18 mouse cellular contexts compared by ENCODE assay signal in the genomic region with DNA sequence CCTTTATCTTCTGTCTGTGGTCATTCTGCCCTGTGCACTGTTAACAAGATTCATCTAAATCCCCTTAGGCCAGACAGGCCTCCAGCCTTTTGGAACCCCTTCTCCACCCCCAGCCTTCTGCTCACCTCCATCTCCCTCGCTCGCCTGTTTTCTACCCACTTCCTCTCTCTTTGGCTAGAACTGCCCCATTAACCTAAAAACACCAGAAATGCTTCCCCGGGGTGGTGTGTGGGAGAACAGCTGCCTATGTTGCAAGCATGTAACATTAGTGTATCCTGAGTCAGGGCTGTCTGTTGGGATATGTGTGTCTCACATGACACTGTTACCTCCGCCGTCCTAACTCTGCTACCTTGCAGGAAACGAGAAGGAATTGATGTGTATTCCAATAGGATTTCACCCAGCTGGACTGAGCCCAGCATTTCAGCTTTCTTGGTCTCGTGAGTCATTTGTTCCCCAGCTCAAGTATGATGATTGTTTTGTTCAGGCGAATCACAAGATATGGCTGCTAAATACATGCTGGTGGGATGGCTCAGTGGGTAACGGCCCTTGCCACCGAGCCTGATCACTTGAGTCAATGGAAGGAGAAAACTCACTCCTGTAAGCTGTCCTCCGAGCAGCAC. TPM values are rescaled to one million over a fixed set of nuclear protein-coding genes. Genes with fewer than 3 reads are reported as not detected.
DNase-seq lines count a peak whose midpoint lies in the region; ATAC-seq lines count a peak whose summit lies in the region.
"Had no signal": no experiment of that assay in that cellular context is flagged by ENCODE, and none has a peak within 500 bp of the region (broad histone marks: within the 10 kb centered on the region; RNA-seq: fewer than 3 reads in every experiment).

No protein-coding gene starts in this region.

- ATAC-seq in granulocyte monocyte progenitor cell, adult 5-6 weeks (replicated peaks; ENCODE audit: poor library complexity, severe bottlenecking), result peak; percentile 68
- ATAC-seq: forebrain, embryonic 15.5 days; midbrain, embryonic 13.5 days had no signal

- peak; percentile 5 to 8 for DNase-seq in frontal cortex, postnatal 36 days (ENCODE audit: low spot score in 2 of 2)
- no peak for DNase-seq in frontal cortex, postnatal 25 days (ENCODE audit: low spot score in 2 of 2)
- peak; percentile 9 to 27 for DNase-seq in right cerebral cortex, adult 2 months (ENCODE audit: low spot score in 2 of 2)
- no peak for DNase-seq in right cerebral cortex, postnatal 36 days (ENCODE audit: low spot score in 2 of 2)
- peak; percentile 62 to 79 for DNase-seq in thymus, postnatal 36 days
- DNase-seq in adrenal gland, postnatal 10 days, result no peak
- no peak for DNase-seq in adrenal gland, postnatal 4 days (ENCODE audit: low spot score in 2 of 2)
- DNase-seq: cerebellum, adult 9-10 months; lung, adult 2 months; lung, postnatal 4 days; spleen, adult 18-20 months had no signal

RNA-seq across cellular contexts. Expression of a gene that starts 1.7 kb away (rescaled TPM):
- total RNA-seq in granulocyte monocyte progenitor cell, adult 5-6 weeks (2014; fragmentation: Nextera tagmentation), result not detected in 2 replicates
- total RNA-seq in granulocyte monocyte progenitor cell, adult 5-6 weeks (2017), result not detected in 2 replicates
- under 1 TPM in 1 of 2 experiments, not detected in 1; 0.12 TPM for total RNA-seq in adrenal gland, postnatal 10 days (2021)
- under 1 TPM in 1 of 2 experiments, not detected in 1; 0.11 TPM for total RNA-seq in adrenal gland, postnatal 4 days (2021)

RNA-seq across cellular contexts. Expression of a gene that starts 31.9 kb away (rescaled TPM):
- total RNA-seq in granulocyte monocyte progenitor cell, adult 5-6 weeks (2014; fragmentation: Nextera tagmentation), result not detected in 2 replicates
- total RNA-seq in granulocyte monocyte progenitor cell, adult 5-6 weeks (2017), result not detected in 2 replicates
- total RNA-seq in adrenal gland, postnatal 10 days (2021), result not detected
- total RNA-seq in adrenal gland, postnatal 4 days (2021), result not detected
- total RNA-seq: adrenal gland, adult 18-20 months; gastrocnemius, postnatal 4 days; layer of hippocampus, adult 8-10 months had no signal

RNA-seq across cellular contexts. Expression of a gene that starts 49.3 kb away (rescaled TPM):
- total RNA-seq in granulocyte monocyte progenitor cell, adult 5-6 weeks (2014; fragmentation: Nextera tagmentation), result not detected in 2 replicates
- total RNA-seq in granulocyte monocyte progenitor cell, adult 5-6 weeks (2017), result not detected in 2 replicates
- total RNA-seq in adrenal gland, postnatal 10 days (2021), result not detected
- not detected for total RNA-seq in adrenal gland, postnatal 4 days (2021)
- total RNA-seq: adrenal gland, adult 18-20 months; gastrocnemius, postnatal 4 days; layer of hippocampus, adult 8-10 months; liver, adult 2 months had no signal

RNA-seq across cellular contexts. Expression of a gene that starts 57.5 kb away (rescaled TPM):
- 60.4 and 67.3 TPM in 2 replicates for total RNA-seq in granulocyte monocyte progenitor cell, adult 5-6 weeks (2014; fragmentation: Nextera tagmentation)
- 50.7 and 59.0 TPM in 2 replicates for total RNA-seq in granulocyte monocyte progenitor cell, adult 5-6 weeks (2017)
- 100 to 1,000 TPM; 423 to 903 TPM for total RNA-seq in adrenal gland, postnatal 10 days (2021)
- 100 to 1,000 TPM; 455 to 494 TPM for total RNA-seq in adrenal gland, postnatal 4 days (2021)

RNA-seq across cellular contexts. Expression of a gene that starts 57.8 kb away (rescaled TPM):
- 0.11 TPM in 1 of 2 replicates, not detected in the other for total RNA-seq in granulocyte monocyte progenitor cell, adult 5-6 weeks (2014; fragmentation: Nextera tagmentation)
- not detected in 2 replicates for total RNA-seq in granulocyte monocyte progenitor cell, adult 5-6 weeks (2017)
- under 1 TPM; 0.36 to 0.45 TPM for total RNA-seq in adrenal gland, postnatal 10 days (2021)
- total RNA-seq in adrenal gland, postnatal 4 days (2021), result 1 to 10 TPM; 1.0 to 1.4 TPM

Comparison
In these comparisons a context has a peak if more than half of its experiments do, and no peak if none do; other contexts are left out.
1. DNase-seq: peak in frontal cortex, postnatal 36 days (2 of 2), right cerebral cortex, adult 2 months (2 of 2) and thymus, postnatal 36 days (2 of 2); none in frontal cortex, postnatal 25 days (0 of 2), right cerebral cortex, postnatal 36 days (0 of 2), adrenal gland, postnatal 10 days (single experiment) and adrenal gland, postnatal 4 days (0 of 2).